Mouse (Mus musculus) hindbrain, embryonic 11.5 days (tissue): ENCODE results near the gene Hk1. TPM values are rescaled to one million over a fixed set of nuclear protein-coding genes. Genes with fewer than 3 reads are reported as not detected.

Experiments
- ATAC-seq: fragments of 200-750 bp; cut with Nextera tagmentation; 2 replicates; pipeline ENCODE4 v1.8.0; 2017; ENCODE audit warnings: mild to moderate bottlenecking, moderate TSS enrichment, moderate library complexity; ENCODE audit not compliant: low FRiP score
- DNase-seq: peaks from one replicate; pipeline ENCODE4 v3.0.0-alpha.2; 2015; ENCODE audit warnings: low spot score
- H3K27ac ChIP-seq: fragments of 300-500 bp; sonication (generic); 2 replicates; pipeline ENCODE4 v1.5.1; 2014; ENCODE audit warnings: mild to moderate bottlenecking, low read depth, low read length
- H3K27me3 ChIP-seq: fragments of 300-500 bp; sonication (generic); 2 replicates; pipeline ENCODE4 v1.6.1; 2014; ENCODE audit warnings: mild to moderate bottlenecking, low read length, moderate library complexity, mixed read lengths; ENCODE audit not compliant: control insufficient read depth, insufficient read depth
- H3K36me3 ChIP-seq: fragments of 300-500 bp; sonication (generic); 2 replicates; pipeline ENCODE4 v1.6.1; 2014; ENCODE audit warnings: mild to moderate bottlenecking, low read length, moderate library complexity, mixed read lengths; ENCODE audit not compliant: control insufficient read depth, insufficient read depth
- H3K4me1 ChIP-seq: fragments of 300-500 bp; sonication (generic); replicated peaks from 2 replicates; pipeline ENCODE4 v1.6.1; 2014; ENCODE audit warnings: low read length, mixed read lengths; ENCODE audit not compliant: control insufficient read depth, insufficient read depth
- H3K4me2 ChIP-seq: fragments of 300-500 bp; sonication (generic); replicated peaks from 2 replicates; pipeline ENCODE4 v1.6.1; 2014; ENCODE audit warnings: mild to moderate bottlenecking, low read depth, low read length
- H3K4me3 ChIP-seq: fragments of 300-500 bp; sonication (generic); 2 replicates; pipeline ENCODE4 v1.5.1; 2014; ENCODE audit warnings: low read depth, low read length
- H3K9ac ChIP-seq: fragments of 300-500 bp; sonication (generic); 2 replicates; pipeline ENCODE4 v1.6.1; 2014; ENCODE audit warnings: low read depth, low read length
- H3K9me3 ChIP-seq: fragments of 300-500 bp; sonication (generic); 2 replicates; pipeline ENCODE4 v1.6.1; 2016; ENCODE audit warnings: low read length; ENCODE audit not compliant: control insufficient read depth
- WGBS: fragments of 180-500 bp; shearing (Covaris S2); extraction: QIAGEN DNeasy Blood & Tissue Kit; methylation state at CpG from one replicate; pipeline ENCODE4 v1.1.7; 2014; 5-methylcytosine and 5-hydroxymethylcytosine counted together
- polyA plus RNA-seq: library from polyadenylated mRNA; unstranded; fragments of >200 nt; fragmentation: Nextera tagmentation; extraction: Ambion mirVana; gene quantifications from 2 replicates; pipeline ENCODE4 v1.2.1, GENCODE M21; 2014

Hk1 gene
- polyA plus RNA-seq, 1 experiment from 2014 or later = 18.2 TPM

- H3K27me3 ChIP-seq = no peaks in the 10 kb centered on the region
- H3K9me3 ChIP-seq = no peaks in the 10 kb centered on the region
- no peaks in the 10 kb centered on the region for H3K36me3 ChIP-seq
- no peak for DNase-seq
- no peak overlapping the region for H3K4me3 ChIP-seq
- 45% methylated on average over 8 of the region's 8 CpGs for WGBS
- H3K27ac ChIP-seq = no peak overlapping the region
- H3K4me1 ChIP-seq = no peaks in the 10 kb centered on the region
- no peak overlapping the region for H3K9ac ChIP-seq
- H3K4me2 ChIP-seq = no peak overlapping the region
- no peak for ATAC-seq
Measured at GRCm38 (mm10) chr10:62412906-62413605, 33.3 kb upstream of the Hk1 start.

GRCm38 (mm10) chr10:62411431-62412410 is 32.0 kb upstream of the Hk1 start:
- DNase-seq (no peak), ATAC-seq (no peak)
- H3K4me3 ChIP-seq = no peak overlapping the region
- no peak overlapping the region for H3K9ac ChIP-seq
- H3K27ac ChIP-seq = no peak overlapping the region
- H3K36me3 ChIP-seq = no peaks in the 10 kb centered on the region
- H3K4me1 ChIP-seq = no peaks in the 10 kb centered on the region
- no peak overlapping the region for H3K4me2 ChIP-seq
- no peaks in the 10 kb centered on the region for H3K27me3 ChIP-seq
- no peaks in the 10 kb centered on the region for H3K9me3 ChIP-seq
- 69% methylated on average over 19 of the region's 19 CpGs for whole genome bisulfite sequencing

DNA sequence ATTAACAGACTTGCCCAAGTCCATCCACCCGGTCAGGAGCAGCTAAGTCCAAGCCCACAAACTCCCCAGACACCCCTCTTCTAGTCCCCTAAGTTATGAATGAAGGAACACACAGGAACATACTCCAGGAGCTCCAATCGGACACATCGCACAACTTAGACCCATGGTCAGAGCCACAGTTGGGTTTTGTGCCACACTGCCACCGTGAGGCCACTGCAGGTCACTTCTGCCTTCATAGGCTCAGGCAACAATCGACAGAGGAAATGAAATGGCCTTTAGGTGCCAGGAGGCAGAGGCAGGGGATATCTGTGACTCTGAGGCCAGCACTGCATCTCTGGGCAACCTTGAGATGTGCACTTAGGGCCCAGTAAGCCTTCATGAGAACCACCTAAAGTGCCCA is 31.2 kb upstream of the Hk1 start:
- Histone ChIP-seq H3K27ac (no peak overlapping the region), H3K36me3 (no peaks in the 10 kb centered on the region), H3K9ac (no peak overlapping the region), H3K9me3 (no peaks in the 10 kb centered on the region), H3K4me3 (no peak overlapping the region), H3K4me2 (no peak overlapping the region), H3K4me1 (no peaks in the 10 kb centered on the region), H3K27me3 (no peaks in the 10 kb centered on the region)
- WGBS = 11% methylated on average over 5 of the region's 5 CpGs
- peak; percentile 77 for DNase-seq
- no peak for ATAC-seq

GRCm38 (mm10) chr10:62404901-62405300 is 25.2 kb upstream of the Hk1 start:
- DNase-seq (peak; percentile 41), ATAC-seq (no peak)
- H3K27ac ChIP-seq = no peak overlapping the region
- H3K4me3 ChIP-seq = no peak overlapping the region
- WGBS = 43% methylated on average over 14 of the region's 14 CpGs
- H3K4me1 ChIP-seq = no peaks in the 10 kb centered on the region
- H3K36me3 ChIP-seq = no peaks in the 10 kb centered on the region
- no peak overlapping the region for H3K9ac ChIP-seq
- no peaks in the 10 kb centered on the region for H3K9me3 ChIP-seq
- no peaks in the 10 kb centered on the region for H3K27me3 ChIP-seq
- 0 out of 2 replicates have a peak overlapping the region, but pooled peaks have one; percentile 1 for H3K4me2 ChIP-seq

GRCm38 (mm10) chr10:62401641-62402111 is 22.0 kb upstream of the Hk1 start:
- DNase-seq (no peak), ATAC-seq (no peak)
- no peak overlapping the region for H3K4me2 ChIP-seq
- H3K4me3 ChIP-seq = no peak overlapping the region
- H3K27ac ChIP-seq = no peak overlapping the region
- no peaks in the 10 kb centered on the region for H3K27me3 ChIP-seq
- no peaks in the 10 kb centered on the region for H3K36me3 ChIP-seq
- 85% methylated on average over 19 of the region's 19 CpGs for WGBS
- H3K9me3 ChIP-seq = no peaks in the 10 kb centered on the region
- no peaks in the 10 kb centered on the region for H3K4me1 ChIP-seq
- H3K9ac ChIP-seq = no peak overlapping the region

DNA sequence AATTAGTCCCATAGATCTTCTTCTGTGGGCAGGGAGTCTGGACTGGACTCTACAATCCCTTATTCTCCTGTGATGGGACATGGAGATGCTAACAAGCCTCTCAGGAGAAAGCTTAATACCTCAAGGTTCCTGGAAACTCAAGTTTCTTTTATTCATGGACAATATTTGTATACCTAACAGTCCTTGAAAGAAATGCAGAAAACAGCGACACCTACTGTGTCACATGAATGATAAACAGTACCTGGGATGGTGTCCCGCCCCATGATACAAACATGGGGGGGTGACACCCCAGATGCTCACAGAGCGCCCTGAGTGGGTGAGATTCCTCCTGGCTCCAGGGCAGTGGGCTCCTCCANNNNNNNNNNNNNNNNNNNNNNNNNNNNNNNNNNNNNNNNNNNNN is 3.3 kb upstream of the Hk1 start:
- Histone ChIP-seq H3K36me3 (no peaks in the 10 kb centered on the region), H3K27ac (no peak overlapping the region), H3K9me3 (no peaks in the 10 kb centered on the region), H3K4me3 (no peak overlapping the region), H3K9ac (no peak overlapping the region), H3K4me2 (no peak overlapping the region), H3K4me1 (no peaks in the 10 kb centered on the region), H3K27me3 (no peaks in the 10 kb centered on the region)
- DNase-seq = no peak
- 84% methylated on average over 3 of the region's 3 CpGs for WGBS
- ATAC-seq = no peak

GRCm38 (mm10) chr10:62380936-62381335 is 1.2 kb upstream of the Hk1 start:
- H3K36me3 ChIP-seq = no peaks in the 10 kb centered on the region
- no peak overlapping the region for H3K9ac ChIP-seq
- H3K27ac ChIP-seq = no peak overlapping the region
- no peaks in the 10 kb centered on the region for H3K9me3 ChIP-seq
- H3K4me2 ChIP-seq = no peak overlapping the region
- no peak for DNase-seq
- H3K4me1 ChIP-seq = no peaks in the 10 kb centered on the region
- ATAC-seq = no peak
- H3K27me3 ChIP-seq = no peaks in the 10 kb centered on the region
- H3K4me3 ChIP-seq = no peak overlapping the region

DNA sequence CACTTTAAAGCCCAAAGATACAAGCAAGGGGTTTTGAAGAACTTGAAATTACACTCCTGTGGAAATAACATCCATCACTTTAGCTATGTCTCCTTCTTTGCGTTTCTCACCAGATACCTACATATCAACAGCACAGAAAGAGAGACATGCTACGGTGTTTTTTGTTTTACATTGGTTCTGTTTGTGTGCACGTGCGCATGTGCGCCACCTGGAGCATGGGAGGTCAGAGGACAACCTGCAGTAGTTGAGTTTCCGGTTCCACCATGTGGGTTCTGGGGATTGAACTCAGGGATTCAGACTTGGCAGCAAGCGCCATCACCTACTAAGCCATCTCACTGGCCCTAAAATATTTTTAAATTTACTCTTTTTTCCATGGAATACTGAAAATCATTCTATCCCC is 20.9 kb downstream of the Hk1 start:
- Histone ChIP-seq H3K9me3 (no peaks in the 10 kb centered on the region), H3K36me3 (no peaks in the 10 kb centered on the region), H3K27ac (no peak overlapping the region), H3K9ac (no peak overlapping the region), H3K4me1 (no peaks in the 10 kb centered on the region), H3K4me3 (no peak overlapping the region), H3K4me2 (no peak overlapping the region), H3K27me3 (no peaks in the 10 kb centered on the region)
- WGBS = 87% methylated on average over 7 of the region's 7 CpGs
- no peak for DNase-seq
- ATAC-seq = no peak
